Mouse (Mus musculus): Measurements from ENCODE around the gene Crybg2.
A peak's percentile ranks its signal among the peaks of the same experiment; 100 is the strongest.

GRCm38 (mm10) chr4:134035953-134036352, 24.7 kb upstream of the Crybg2 start:
- peak; percentile 89 for TF ChIP-seq CTCF (IDR thresholded peaks at IDR 0.05; ENCODE audit: low read depth, low read length)
- no peak for TF ChIP-seq POLR2A (IDR thresholded peaks at IDR 0.05; ENCODE audit: extremely low read depth, insufficient read depth, low read length)
